Mouse (Mus musculus) erythroblast, embryonic 14.5 days (primary cell): ENCODE measurements around the gene Olfr1262.

ENCODE experiments used
- GATA1 ChIP-seq: IDR thresholded peaks from 2 replicates; pipeline ENCODE4 v1.6.1; 2012; ENCODE audit warnings: low read length, inconsistent platforms, mixed read lengths
- TAL1 ChIP-seq: IDR thresholded peaks from 3 replicates; pipeline ENCODE4 v1.6.1; 2012; ENCODE audit warnings: low read length, inconsistent platforms, mixed read lengths

GRCm38 (mm10) chr2:90011831-90012230, 11.9 kb downstream of the Olfr1262 start, which contains the start of gene Olfr1263:
- TF ChIP-seq GATA1 (no peak), TAL1 (no peak)
